Mouse (Mus musculus) G1E (cell line): ENCODE data around the gene Dhx32. TPM values are rescaled to one million over a fixed set of nuclear protein-coding genes. Genes with fewer than 3 reads are reported as not detected.

Experiments
- ATAC-seq: 2 replicates; pipeline ENCODE4 v1.8.0; 2016; ENCODE audit warnings: mild to moderate bottlenecking; ENCODE audit not compliant: insufficient number of reproducible peaks, poor library complexity, low FRiP score, severe bottlenecking; ENCODE audit errors: extremely low read depth
- DNase-seq: peaks from one replicate; pipeline ENCODE4 v3.0.0; 2012; ENCODE audit warnings: low spot score
- H3K27me3 ChIP-seq: 2 replicates; pipeline ENCODE4 v1.6.1; 2012; ENCODE audit warnings: mild to moderate bottlenecking, low read length, inconsistent platforms; ENCODE audit not compliant: insufficient read depth
- H3K36me3 ChIP-seq: replicated peaks from 2 replicates; pipeline ENCODE3; 2012; ENCODE audit warnings: mild to moderate bottlenecking, inconsistent platforms
- H3K4me1 ChIP-seq: 2 replicates; pipeline ENCODE4 v1.6.1; 2012; ENCODE audit warnings: low read depth, low read length, inconsistent platforms, mixed read lengths; ENCODE audit not compliant: insufficient read depth
- H3K4me3 ChIP-seq: 2 replicates; pipeline ENCODE4 v1.5.1; 2012; ENCODE audit warnings: low read depth, mild to moderate bottlenecking, inconsistent platforms, low read length, moderate library complexity, mixed read lengths
- H3K9me3 ChIP-seq: replicated peaks from 2 replicates; pipeline ENCODE4 v1.6.1; 2012; ENCODE audit warnings: inconsistent platforms
- CTCF ChIP-seq: IDR thresholded peaks from 2 replicates; pipeline ENCODE4 v1.5.1; 2012; ENCODE audit warnings: low read depth, low read length, inconsistent platforms, mixed read lengths
- GATA1 ChIP-seq: IDR thresholded peaks from 2 replicates; pipeline ENCODE4 v1.6.1; 2012; ENCODE audit warnings: borderline replicate concordance, low read length, inconsistent platforms, mixed read lengths
- GATA2 ChIP-seq: IDR thresholded peaks from 2 replicates; pipeline ENCODE4 v1.6.1; 2012; ENCODE audit warnings: low read depth, low read length, inconsistent platforms, borderline replicate concordance
- POLR2AphosphoS5 ChIP-seq: IDR thresholded peaks from 2 replicates; pipeline ENCODE4 v1.6.1; 2012; ENCODE audit warnings: low read depth, low read length, inconsistent platforms; ENCODE audit not compliant: insufficient replicate concordance
- TAL1 ChIP-seq: conservative IDR thresholded peaks from 2 replicates; pipeline ENCODE4 v1.6.1; 2012; ENCODE audit warnings: low read depth, low read length, inconsistent platforms, mixed read lengths
- polyA plus RNA-seq: library from polyadenylated mRNA; stranded (reverse); fragments of >175 nt; gene quantifications from 2 replicates; pipeline ENCODE4 v1.2.3, GENCODE M21; 2012
- total RNA-seq, 2 experiments: library from RNA; stranded (forward) in 1 of 2; stranded (reverse) in 1 of 2; fragments of 200-1000 nt in 1 of 2; fragments of >200 nt in 1 of 2; fragmentation: Nextera tagmentation in 1 of 2; gene quantifications; 2 replicates each; pipeline ENCODE4 v1.2.3; 2014 to 2017

Gene Dhx32
- total and polyA plus RNA-seq, 3 experiments = 12.8 to 22.8 (median 16.4) TPM

DNA sequence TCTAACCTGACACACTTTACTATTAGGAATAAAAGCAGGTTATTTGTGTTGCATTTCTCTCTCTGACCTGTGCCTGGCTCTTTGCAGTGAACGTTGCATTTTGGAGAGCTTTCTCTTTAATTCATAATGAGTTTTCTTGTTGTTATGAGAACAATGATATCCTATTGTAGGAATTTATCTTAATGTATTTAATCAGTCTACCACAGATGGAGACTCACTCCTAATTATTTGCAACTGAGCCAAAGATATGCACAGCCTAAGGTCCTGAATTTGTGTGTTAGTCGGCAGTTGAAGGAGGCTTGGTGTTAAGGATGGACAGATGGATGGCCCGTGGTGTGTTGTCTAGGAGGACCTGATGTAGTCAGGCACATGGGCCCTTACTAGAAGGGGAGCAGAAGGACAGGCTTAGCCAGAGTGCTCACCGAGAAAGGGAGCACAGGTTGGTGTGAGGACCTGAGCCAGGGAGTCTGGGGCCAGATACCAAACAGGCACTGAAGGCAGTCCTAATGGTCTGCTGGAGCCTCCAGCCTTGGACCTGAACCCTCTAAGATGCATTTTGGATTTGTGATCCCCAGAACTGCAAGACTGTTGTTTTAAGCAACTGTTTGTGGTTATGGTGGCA, 8.2 kb upstream of the Dhx32 start:
- TF ChIP-seq TAL1 (no peak), GATA1 (no peak), POLR2AphosphoS5 (no peak), GATA2 (no peak), CTCF (no peak)
- Histone ChIP-seq H3K4me1 (no peaks in the 10 kb centered on the region), H3K27me3 (no peaks in the 10 kb centered on the region), H3K9me3 (peaks cover 6% of the 10 kb centered on the region), H3K36me3 (no peaks in the 10 kb centered on the region), H3K4me3 (no peak overlapping the region)
- no peak for ATAC-seq
- DNase-seq = no peak

DNA sequence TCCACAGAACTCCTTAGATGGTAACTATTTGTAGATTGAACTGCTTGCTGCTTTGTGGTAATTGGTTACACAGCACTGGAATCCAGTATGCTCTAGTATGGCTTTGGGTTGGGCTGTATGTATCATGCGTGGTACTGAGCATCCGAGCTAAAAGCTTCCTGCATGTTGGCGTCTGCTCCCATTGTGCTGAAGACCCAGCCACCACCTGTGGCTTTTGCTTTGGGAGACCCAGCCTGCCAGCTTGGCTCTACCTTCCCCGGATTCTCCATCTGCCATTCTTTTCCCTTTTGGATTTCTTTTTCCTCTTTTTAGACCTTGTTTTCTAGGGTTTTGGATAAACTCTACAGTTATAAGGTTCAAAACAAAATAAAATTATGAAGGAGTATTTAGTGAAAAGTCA, 7.6 kb upstream of the Dhx32 start:
- Histone ChIP-seq H3K4me1 (no peaks in the 10 kb centered on the region), H3K36me3 (no peaks in the 10 kb centered on the region), H3K27me3 (no peaks in the 10 kb centered on the region), H3K9me3 (peaks cover 9% of the 10 kb centered on the region), H3K4me3 (no peak overlapping the region)
- ATAC-seq (no peak), DNase-seq (no peak)
- TF ChIP-seq TAL1 (no peak), CTCF (no peak), GATA2 (no peak), GATA1 (no peak), POLR2AphosphoS5 (no peak)

DNA sequence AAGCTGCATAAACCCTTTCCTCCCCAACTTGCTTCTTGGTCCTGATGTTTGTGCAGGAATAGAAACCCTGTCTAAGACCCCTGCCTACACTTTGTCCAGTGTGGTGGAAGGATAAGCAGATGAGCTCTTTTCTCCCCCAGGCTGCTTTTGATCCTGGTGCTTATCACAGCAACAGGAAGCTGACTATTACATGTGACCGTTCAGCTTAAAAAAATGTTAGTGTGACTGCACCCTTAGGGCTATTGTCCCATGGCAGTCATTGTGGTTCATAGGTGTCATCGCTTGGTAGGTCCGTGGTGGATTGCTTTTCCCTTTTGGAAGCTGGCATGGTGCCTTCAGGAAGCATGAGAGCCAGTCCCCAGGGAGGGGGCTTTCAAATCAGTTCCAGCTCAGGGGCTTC, 5.6 kb upstream of the Dhx32 start:
- no peaks in the 10 kb centered on the region for H3K36me3 ChIP-seq
- no peaks in the 10 kb centered on the region; the same call in 1 of the 2 replicates for H3K4me1 ChIP-seq
- ATAC-seq = no peak
- no peak for DNase-seq
- H3K4me3 ChIP-seq = no peak overlapping the region
- peaks cover 12% of the 10 kb centered on the region for H3K9me3 ChIP-seq
- no peak for TF ChIP-seq GATA2
- no peak for TF ChIP-seq TAL1
- no peak for TF ChIP-seq GATA1
- TF ChIP-seq POLR2AphosphoS5 = no peak
- no peak for TF ChIP-seq CTCF
- H3K27me3 ChIP-seq = no peaks in the 10 kb centered on the region

DNA sequence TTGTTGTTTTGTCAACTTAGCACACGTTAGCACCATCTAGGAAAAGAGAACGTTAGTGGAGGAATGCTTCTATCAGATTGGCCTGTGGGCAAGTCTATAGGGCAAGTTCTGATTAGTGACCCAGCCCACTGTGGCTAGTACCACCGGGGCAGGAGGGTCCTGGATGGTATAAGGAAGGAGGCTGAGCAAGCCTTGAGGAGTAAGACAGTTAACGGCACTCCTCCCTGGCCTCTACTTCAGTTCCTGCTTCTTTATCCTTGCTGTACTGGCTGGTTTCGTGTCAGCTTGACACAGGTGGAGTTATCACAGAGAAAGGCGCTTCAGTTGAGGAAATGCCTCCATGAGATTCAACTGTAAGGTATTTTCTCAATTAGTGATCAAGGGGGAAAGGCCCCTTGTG, 5.0 kb upstream of the Dhx32 start:
- no peak for TF ChIP-seq POLR2AphosphoS5
- no peak for TF ChIP-seq GATA1
- TF ChIP-seq GATA2 = no peak
- no peak for TF ChIP-seq TAL1
- TF ChIP-seq CTCF = no peak
- DNase-seq (no peak), ATAC-seq (no peak)
- H3K9me3 ChIP-seq = peaks cover 12% of the 10 kb centered on the region
- H3K27me3 ChIP-seq = peaks cover 4% of the 10 kb centered on the region; the same call in 1 of the 2 replicates
- no peak overlapping the region for H3K4me3 ChIP-seq
- H3K4me1 ChIP-seq = peaks cover 5% of the 10 kb centered on the region; the same call in 1 of the 2 replicates
- no peaks in the 10 kb centered on the region for H3K36me3 ChIP-seq

DNA sequence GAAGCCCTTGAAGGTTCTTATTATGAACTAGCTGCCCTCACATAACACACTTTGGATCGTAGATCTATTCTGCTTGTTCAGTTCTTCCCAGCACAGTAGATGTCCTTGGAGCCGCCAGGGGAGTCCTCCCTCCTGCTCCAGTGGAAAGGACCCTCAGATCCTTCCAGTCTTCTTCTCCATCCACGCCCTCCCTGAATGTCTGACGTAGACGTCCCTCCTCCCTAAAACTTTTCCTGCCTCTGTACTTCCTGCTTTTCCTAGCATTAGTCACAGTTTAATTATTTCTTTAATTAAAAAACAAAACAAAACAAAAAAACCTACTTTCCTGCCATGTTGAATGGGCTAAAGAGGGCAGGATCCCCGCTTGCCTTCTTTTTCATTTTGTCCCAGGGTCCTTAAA, 535 bp downstream of the Dhx32 start:
- H3K9me3 ChIP-seq = peaks cover 12% of the 10 kb centered on the region
- H3K4me3 ChIP-seq = no peak overlapping the region
- ATAC-seq (no peak), DNase-seq (no peak)
- H3K4me1 ChIP-seq = peaks cover 10% of the 10 kb centered on the region
- peaks cover 12% of the 10 kb centered on the region for H3K27me3 ChIP-seq
- H3K36me3 ChIP-seq = no peaks in the 10 kb centered on the region
- TF ChIP-seq TAL1 = no peak
- no peak for TF ChIP-seq POLR2AphosphoS5
- no peak for TF ChIP-seq GATA1
- no peak for TF ChIP-seq CTCF
- TF ChIP-seq GATA2 = no peak

GRCm38 (mm10) chr7:133781583-133781982, 943 bp downstream of the Dhx32 start:
- Histone ChIP-seq H3K36me3 (no peaks in the 10 kb centered on the region), H3K4me3 (no peak overlapping the region), H3K4me1 (peaks cover 13% of the 10 kb centered on the region), H3K9me3 (peaks cover 12% of the 10 kb centered on the region), H3K27me3 (peaks cover 12% of the 10 kb centered on the region)
- DNase-seq (no peak), ATAC-seq (no peak)
- TF ChIP-seq POLR2AphosphoS5 (no peak), TAL1 (no peak), CTCF (no peak), GATA1 (no peak), GATA2 (no peak)

DNA sequence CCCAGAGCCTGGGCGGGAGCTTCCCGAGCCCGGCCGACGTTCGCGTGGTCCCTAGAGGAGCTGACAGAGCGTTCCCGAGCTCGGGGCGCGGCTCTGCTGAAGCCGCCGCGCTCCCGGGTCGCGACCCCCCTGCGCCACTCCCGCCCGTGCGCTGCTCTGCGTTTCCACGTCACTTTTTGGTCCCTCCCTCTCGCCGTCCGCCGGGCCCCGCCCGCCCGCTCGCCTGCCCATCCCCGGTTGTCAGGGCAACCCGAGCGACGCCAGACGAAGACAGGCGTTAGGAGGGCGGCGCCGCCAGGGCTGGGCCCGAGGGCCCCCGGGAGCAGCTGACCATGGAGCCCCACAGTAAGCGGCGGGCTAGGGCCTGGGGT, 5.9 kb downstream of the Dhx32 start, which contains the start of gene Fank1:
TSS of gene Fank1 (plus strand) at position 236 of the 371 bp plus-strand sequence.
- no peak for TF ChIP-seq GATA2
- peak; percentile 87 for ATAC-seq

More for the DNA sequence above, 5.9 kb downstream of the Dhx32 start, which contains the start of gene Fank1:
- H3K9me3 ChIP-seq = no peaks in the 10 kb centered on the region
- peaks cover 7% of the 10 kb centered on the region for H3K27me3 ChIP-seq
- peak within 1 kb of the TSS; percentile 86 for H3K4me3 ChIP-seq
- peaks cover 17% of the 10 kb centered on the region for H3K4me1 ChIP-seq
- no peaks in the 10 kb centered on the region for H3K36me3 ChIP-seq
- DNase-seq = peak; percentile 86
